Mouse (Mus musculus): Measurements from ENCODE around the gene Pde4d.

The Pde4d gene

GRCm38 (mm10) chr13:109239296-109239695 is 789.5 kb downstream of the Pde4d start:
- DNase-seq (ENCODE audit: low spot score) = no peak

- DNase-seq (ENCODE audit: low spot score) = no peak
These were observed 792.8 kb downstream of the Pde4d start for GRCm38 (mm10) chr13:109242456-109243050.

- DNase-seq (ENCODE audit: low spot score) = no peak
These were observed 793.4 kb downstream of the Pde4d start for GRCm38 (mm10) chr13:109243160-109243559.

DNA sequence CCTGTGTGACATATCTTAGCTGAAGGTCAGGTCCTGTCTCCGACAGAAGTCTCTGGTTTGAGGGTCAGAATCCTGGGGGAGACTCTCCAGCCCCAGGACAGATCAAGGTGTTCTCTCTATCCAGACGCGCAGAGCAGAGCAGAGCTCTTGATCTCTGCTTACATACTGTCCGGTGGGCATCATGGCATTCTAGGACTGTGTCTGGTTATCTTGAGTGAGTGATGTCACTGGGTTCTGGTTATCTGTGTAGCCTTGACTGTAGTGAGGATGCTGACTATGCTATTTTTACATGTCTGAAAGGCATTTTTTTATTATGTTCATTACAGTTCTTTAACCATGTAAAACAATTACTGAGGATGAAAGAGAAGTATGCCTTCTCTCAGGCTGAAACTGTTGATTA is 797.3 kb downstream of the Pde4d start:
- no peak for DNase-seq (ENCODE audit: low spot score)

- no peak for DNase-seq (ENCODE audit: low spot score)
These were observed 799.6 kb downstream of the Pde4d start for GRCm38 (mm10) chr13:109249315-109249714.

DNA sequence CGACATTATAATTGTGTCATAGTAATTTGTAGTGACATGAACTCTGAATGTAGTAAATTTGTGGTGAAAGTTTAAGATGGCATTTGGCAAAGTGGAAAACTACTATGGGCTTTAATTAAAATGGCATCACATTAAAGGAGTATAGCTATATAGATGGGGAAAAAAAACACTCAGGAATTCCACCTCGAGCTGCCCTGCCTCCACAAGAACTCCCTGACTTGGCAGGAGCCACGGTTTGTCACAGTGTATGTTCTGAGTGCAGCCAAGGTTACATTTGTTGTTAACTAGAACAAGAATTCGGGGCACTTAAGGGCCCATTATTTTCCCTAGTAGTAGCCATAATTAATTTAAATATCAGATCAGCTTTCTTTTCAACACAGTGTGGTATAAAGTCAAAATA is 805.9 kb downstream of the Pde4d start:
- DNase-seq (ENCODE audit: low spot score) = no peak

- no peak for DNase-seq (ENCODE audit: low spot score)
These were observed 810.6 kb downstream of the Pde4d start for GRCm38 (mm10) chr13:109260220-109260795.

GRCm38 (mm10) chr13:109260796-109261516 is 811.2 kb downstream of the Pde4d start:
- no peak for DNase-seq (ENCODE audit: low spot score)

GRCm38 (mm10) chr13:109261642-109262220 is 812.0 kb downstream of the Pde4d start:
- no peak for DNase-seq (ENCODE audit: low spot score)

DNA sequence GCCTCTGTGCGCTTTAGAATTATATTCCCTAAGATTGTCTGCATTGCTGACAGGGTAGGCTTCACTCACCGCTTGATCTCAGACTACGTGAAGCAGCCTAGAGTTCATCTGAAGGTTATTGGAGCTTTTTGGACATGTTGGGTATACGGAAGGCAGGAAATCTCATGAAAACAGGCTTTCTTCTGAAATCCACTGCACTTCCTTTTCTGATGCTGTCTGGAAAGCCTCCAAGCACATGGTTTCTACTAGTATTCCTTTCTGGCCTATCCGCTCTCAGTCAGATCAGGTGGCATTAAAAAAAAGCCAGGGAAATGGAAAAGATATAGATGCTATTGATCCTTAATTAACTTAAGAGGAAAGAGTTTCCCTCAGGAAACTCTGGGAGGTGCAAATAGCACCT is 812.8 kb downstream of the Pde4d start:
- DNase-seq (ENCODE audit: low spot score) = no peak

GRCm38 (mm10) chr13:109263833-109264232 is 814.1 kb downstream of the Pde4d start:
- DNase-seq (ENCODE audit: low spot score) = no peak

- no peak for DNase-seq (ENCODE audit: low spot score)
These were observed 818.5 kb downstream of the Pde4d start for GRCm38 (mm10) chr13:109268253-109268652.

DNA sequence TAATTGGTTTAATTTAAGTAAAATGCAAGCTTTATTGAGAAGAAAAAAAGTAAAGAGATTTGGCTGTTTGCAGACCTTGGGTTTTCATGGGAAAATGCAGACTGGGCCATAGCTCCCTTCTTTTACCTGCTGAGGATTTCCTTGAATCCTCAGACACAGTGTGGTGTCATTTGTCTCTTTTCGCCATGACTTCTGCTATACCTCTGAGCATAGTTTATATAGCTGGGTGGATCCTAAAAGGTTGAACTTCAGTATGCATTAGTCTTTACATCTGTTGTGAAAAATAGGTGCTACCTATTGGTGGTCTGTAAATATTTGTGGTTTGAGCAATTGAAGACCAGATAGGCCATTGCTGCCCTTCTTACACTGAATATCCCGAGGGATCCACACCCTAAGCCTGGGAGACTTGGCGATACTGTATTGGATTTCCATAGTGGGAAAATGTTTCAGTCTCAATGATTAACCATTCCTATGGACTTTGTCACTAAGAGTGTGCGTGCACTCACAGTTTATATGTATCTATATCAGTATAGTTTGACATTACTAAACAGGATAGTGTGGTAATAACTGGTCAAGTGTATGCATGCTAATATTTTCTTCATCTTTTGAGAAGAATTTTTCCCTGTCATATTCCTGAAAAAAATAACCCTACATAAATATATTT is 819.0 kb downstream of the Pde4d start:
- DNase-seq (ENCODE audit: low spot score) = no peak

- DNase-seq (ENCODE audit: low spot score) = no peak
These were observed 825.1 kb downstream of the Pde4d start for GRCm38 (mm10) chr13:109274869-109275268.

DNA sequence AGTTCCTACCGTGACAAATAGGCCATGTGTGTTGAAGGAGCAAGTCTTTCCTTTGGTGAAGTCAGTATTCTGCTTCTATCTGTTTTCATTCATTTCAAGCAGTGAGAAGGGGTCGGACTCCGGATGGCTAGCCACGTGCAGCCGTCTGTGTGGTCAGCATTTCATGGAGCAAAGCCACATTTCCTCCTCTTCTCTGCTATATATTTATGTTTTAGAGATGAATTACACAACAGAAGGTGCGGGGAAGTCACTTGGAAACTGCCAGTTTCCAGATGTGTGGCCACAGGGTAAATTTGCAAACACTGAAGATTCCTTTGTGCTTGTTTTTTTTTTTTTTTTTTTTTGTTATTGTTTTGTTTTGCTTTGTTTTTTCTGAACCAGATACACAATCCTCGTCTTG is 828.0 kb downstream of the Pde4d start:
- no peak for DNase-seq (ENCODE audit: low spot score)

DNA sequence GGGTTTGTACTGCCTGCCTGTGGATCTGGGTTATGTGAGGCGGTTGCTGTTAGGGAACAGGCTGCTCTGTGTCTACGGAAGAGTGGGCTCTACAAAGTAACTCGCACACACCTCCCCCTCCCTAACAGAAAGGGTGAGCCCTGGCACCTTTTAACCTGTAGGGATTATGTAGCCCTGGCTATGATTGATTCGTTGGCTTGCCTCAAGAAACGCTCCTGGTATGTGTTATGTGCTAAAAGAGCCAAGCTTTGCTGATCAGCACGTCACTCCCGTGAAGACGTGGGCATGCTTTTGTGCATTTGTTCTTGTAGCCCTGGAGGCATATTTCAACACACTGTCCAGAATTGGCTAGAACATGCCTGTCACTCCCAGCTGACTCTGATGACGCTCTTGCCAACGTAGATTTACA is 828.8 kb downstream of the Pde4d start:
- no peak for DNase-seq (ENCODE audit: low spot score)

- DNase-seq (ENCODE audit: low spot score) = no peak
These were observed 829.5 kb downstream of the Pde4d start for GRCm38 (mm10) chr13:109279211-109279610.

DNA sequence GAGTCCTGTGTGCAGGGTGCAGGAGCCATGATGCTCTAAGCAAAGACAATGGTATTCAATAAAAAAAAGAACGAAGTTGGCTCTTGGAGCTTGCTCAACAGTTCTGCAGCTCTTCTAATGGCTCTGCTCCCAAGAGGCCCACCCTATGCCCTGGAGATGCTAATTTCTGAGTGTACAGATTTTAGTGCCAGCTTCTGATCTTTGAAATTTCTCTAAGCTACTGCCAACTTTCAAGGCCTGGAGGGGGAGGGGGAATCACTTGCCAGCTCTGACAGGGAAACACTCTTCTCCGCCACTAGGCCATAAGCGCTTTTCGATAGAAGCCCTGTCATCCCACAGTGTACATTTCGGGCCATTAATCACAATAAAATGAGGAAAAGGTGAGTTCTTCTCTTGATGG is 830.7 kb downstream of the Pde4d start:
- no peak for DNase-seq (ENCODE audit: low spot score)

DNA sequence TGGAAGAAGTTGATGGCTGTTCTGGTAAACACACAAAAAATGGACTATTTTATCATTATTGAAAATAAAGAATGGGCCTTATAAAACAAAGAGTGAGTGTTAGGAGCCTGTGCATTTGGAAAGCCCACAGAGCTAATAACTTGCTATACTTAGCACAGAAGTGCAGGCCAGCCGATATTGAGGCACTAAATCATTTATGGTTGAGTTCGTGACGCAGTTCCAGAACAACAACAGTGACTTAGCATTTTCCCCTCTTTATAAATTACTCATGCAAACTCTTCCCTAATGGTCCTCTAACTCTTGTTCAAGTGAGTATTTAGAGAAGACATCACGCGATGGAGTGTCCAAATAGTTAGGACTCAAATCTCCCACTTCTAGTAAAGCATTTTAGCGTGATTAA is 837.7 kb downstream of the Pde4d start:
- DNase-seq (ENCODE audit: low spot score) = no peak

GRCm38 (mm10) chr13:109290922-109291321 is 841.2 kb downstream of the Pde4d start:
- no peak for DNase-seq (ENCODE audit: low spot score)

DNA sequence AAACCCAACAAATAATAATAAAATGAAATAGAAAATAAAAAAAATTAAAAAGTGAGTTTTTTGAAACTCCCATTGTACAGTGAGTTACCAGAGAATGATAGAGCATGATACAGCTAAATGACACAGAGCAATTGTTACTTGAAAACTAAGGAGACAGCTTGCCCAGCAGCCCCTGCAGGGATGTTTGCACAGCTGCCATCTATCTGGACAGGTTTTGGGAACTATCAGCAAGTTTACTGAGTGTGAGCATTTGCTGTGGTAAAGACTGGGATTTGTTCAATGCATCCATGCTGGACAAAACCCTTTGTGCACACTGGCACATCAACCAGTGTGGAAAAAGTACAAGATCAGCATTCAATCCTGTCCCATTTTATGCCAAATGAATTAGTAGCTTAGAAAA is 843.3 kb downstream of the Pde4d start:
- DNase-seq (ENCODE audit: low spot score) = no peak

DNA sequence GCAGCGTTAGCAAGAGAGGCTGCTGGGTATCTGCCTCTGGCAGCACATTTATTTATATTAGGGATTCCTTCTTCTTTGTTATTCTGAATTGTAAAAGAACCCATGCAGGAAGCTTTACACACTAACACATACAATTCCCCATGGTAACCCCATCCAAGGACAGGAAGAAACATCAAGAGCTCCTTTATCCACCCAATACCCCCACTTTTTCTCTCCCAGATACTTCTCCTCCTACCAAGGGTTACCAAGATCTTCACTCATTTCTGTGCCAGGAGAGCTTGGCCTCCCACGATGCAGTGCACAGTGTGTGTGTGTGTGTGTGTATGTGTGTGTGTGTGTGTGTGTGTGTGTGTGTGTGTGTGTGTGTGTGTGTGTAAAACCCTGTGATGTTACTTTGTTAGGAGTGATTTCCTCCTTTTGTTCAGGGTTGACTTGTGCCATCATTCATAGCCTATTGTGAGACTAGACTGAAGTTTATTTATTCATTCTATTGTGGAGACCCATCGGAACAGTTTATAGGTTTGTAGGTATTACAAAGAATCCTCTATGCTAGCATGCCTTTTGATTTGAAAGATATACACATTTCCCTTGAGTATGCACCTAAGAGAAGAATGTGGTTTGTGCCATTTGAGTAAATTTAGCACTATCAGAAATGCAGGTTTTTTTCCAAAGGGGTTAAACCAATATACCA is 846.7 kb downstream of the Pde4d start:
- DNase-seq (ENCODE audit: low spot score) = no peak

All from left cerebral cortex, adult 11 months (tissue).